Mouse (Mus musculus) heart, adult 18-20 months (tissue): Measurements from ENCODE around the gene Axl. TPM values are rescaled to one million over a fixed set of nuclear protein-coding genes. Genes with fewer than 3 reads are reported as not detected.
A peak's percentile ranks its signal among the peaks of the same experiment; 100 is the strongest.

Experiments
- DNase-seq, 2 experiments: peaks; one replicate each; pipeline ENCODE4 v3.0.0; 2021 to 2022; ENCODE audit warnings: mixed read lengths in 1 of 2
- total RNA-seq, 2 experiments: library from RNA; stranded (reverse); gene quantifications; 2 replicates each; pipeline ENCODE4 v1.2.3; 2021

Gene Axl
- total RNA-seq, 2 experiments from 2014 or later: 52.0 to 57.2 TPM

- DNase-seq: no peak
Measured at GRCm38 (mm10) chr7:25794775-25795174, 6.3 kb upstream of the Axl start.

- peak; percentile 48 to 66 for DNase-seq
Measured at GRCm38 (mm10) chr7:25793679-25794078, 5.2 kb upstream of the Axl start.

- peak in 1 of 2 experiments; percentile 52 for DNase-seq
Measured at GRCm38 (mm10) chr7:25792966-25793365, 4.5 kb upstream of the Axl start.

GRCm38 (mm10) chr7:25790615-25791014 is 2.1 kb upstream of the Axl start:
- peak; percentile 80 to 81 for DNase-seq

- DNase-seq: no peak
Measured at GRCm38 (mm10) chr7:25789129-25789440, 580 bp upstream of the Axl start.

- peak; percentile 64 to 66 for DNase-seq
Measured at GRCm38 (mm10) chr7:25787456-25788219, 867 bp downstream of the Axl start.

- no peak for DNase-seq
Measured at GRCm38 (mm10) chr7:25786974-25787373, 1.5 kb downstream of the Axl start.

GRCm38 (mm10) chr7:25785752-25786151 is 2.8 kb downstream of the Axl start:
- DNase-seq: no peak

GRCm38 (mm10) chr7:25784808-25785207 is 3.7 kb downstream of the Axl start:
- DNase-seq: no peak

GRCm38 (mm10) chr7:25783746-25784145 is 4.8 kb downstream of the Axl start:
- no peak for DNase-seq

GRCm38 (mm10) chr7:25782744-25783143 is 5.8 kb downstream of the Axl start:
- DNase-seq: peak in 1 of 2 experiments; percentile 20

GRCm38 (mm10) chr7:25781937-25782610 is 6.4 kb downstream of the Axl start:
- peak; percentile 50 to 61 for DNase-seq

- DNase-seq: peak; percentile 66 to 72
Measured at GRCm38 (mm10) chr7:25781321-25781936, 7.1 kb downstream of the Axl start.

- peak; percentile 55 to 60 for DNase-seq
Measured at GRCm38 (mm10) chr7:25780753-25781152, 7.8 kb downstream of the Axl start.

GRCm38 (mm10) chr7:25780021-25780420 is 8.5 kb downstream of the Axl start:
- no peak for DNase-seq

- DNase-seq: peak in 1 of 2 experiments; percentile 47
Measured at GRCm38 (mm10) chr7:25768229-25768628, 20.3 kb downstream of the Axl start.

- DNase-seq: no peak
Measured at GRCm38 (mm10) chr7:25766108-25766507, 22.4 kb downstream of the Axl start.

GRCm38 (mm10) chr7:25764221-25764620 is 24.3 kb downstream of the Axl start:
- no peak for DNase-seq

- DNase-seq: no peak
Measured at GRCm38 (mm10) chr7:25763678-25764077, 24.8 kb downstream of the Axl start.

GRCm38 (mm10) chr7:25761354-25761753 is 27.2 kb downstream of the Axl start:
- DNase-seq: peak; percentile 52 to 65

- peak; percentile 94 to 96 for DNase-seq
Measured at GRCm38 (mm10) chr7:25756011-25756410, 32.5 kb downstream of the Axl start.

- no peak for DNase-seq
Measured at GRCm38 (mm10) chr7:25755468-25755833, 33.1 kb downstream of the Axl start.

- DNase-seq: peak; percentile 99
Measured at GRCm38 (mm10) chr7:25754738-25755467, 33.6 kb downstream of the Axl start, which contains the start of gene Hnrnpul1. Gene Hnrnpul1, minus strand, starts transcription at chr7:25754757.
